Mouse (Mus musculus): ENCODE measurements around the gene Nxf1.

The Nxf1 gene

GRCm38 (mm10) chr19:8770567-8771270 lies 13.8 kb downstream of the Nxf1 start, which contains the start of gene Tmem223:
TSS of gene Tmem223 (plus strand) at chr19:8770996.
- DNase-seq (ENCODE audit: low read depth, low spot score) = no peak

- DNase-seq (ENCODE audit: low read depth, low spot score) = no peak
Observed at GRCm38 (mm10) chr19:8772996-8773395, 16.1 kb downstream of the Nxf1 start.

- peak; percentile 22 for DNase-seq (ENCODE audit: low read depth, low spot score)
Observed at GRCm38 (mm10) chr19:8773409-8773808, 16.5 kb downstream of the Nxf1 start.

GRCm38 (mm10) chr19:8774086-8774835 lies 17.4 kb downstream of the Nxf1 start, which contains the start of gene Tmem179b:
TSS of gene Tmem179b (minus strand) at chr19:8774467.
- DNase-seq (ENCODE audit: low read depth, low spot score) = peak; percentile 97

- peak; percentile 42 for DNase-seq (ENCODE audit: low read depth, low spot score)
Observed at GRCm38 (mm10) chr19:8774951-8775421, 18.1 kb downstream of the Nxf1 start.

GRCm38 (mm10) chr19:8786008-8786781 lies 29.3 kb downstream of the Nxf1 start, which contains the start of gene Taf6l:
TSS of gene Taf6l (minus strand) at chr19:8786417.
- peak; percentile 99 for DNase-seq (ENCODE audit: low read depth, low spot score)

- no peak for DNase-seq (ENCODE audit: low read depth, low spot score)
Observed at GRCm38 (mm10) chr19:8788521-8788920, 31.6 kb downstream of the Nxf1 start.

GRCm38 (mm10) chr19:8789171-8789570 lies 32.3 kb downstream of the Nxf1 start:
- no peak for DNase-seq (ENCODE audit: low read depth, low spot score)

- no peak for DNase-seq (ENCODE audit: low read depth, low spot score)
Observed at GRCm38 (mm10) chr19:8790171-8790570, 33.3 kb downstream of the Nxf1 start.

GRCm38 (mm10) chr19:8798264-8798946 lies 41.5 kb downstream of the Nxf1 start, which contains the start of gene Polr2g:
TSS of gene Polr2g (minus strand) at chr19:8798577.
- DNase-seq (ENCODE audit: low read depth, low spot score) = peak; percentile 98

- DNase-seq (ENCODE audit: low read depth, low spot score) = peak; percentile 54
Observed at GRCm38 (mm10) chr19:8798947-8799315, 42.1 kb downstream of the Nxf1 start.

- DNase-seq (ENCODE audit: low read depth, low spot score) = peak; percentile 100
Observed at GRCm38 (mm10) chr19:8802130-8802821, 45.4 kb downstream of the Nxf1 start, which contains the start of gene Zbtb3. TSS of gene Zbtb3 (plus strand) at chr19:8802555.

- DNase-seq (ENCODE audit: low read depth, low spot score) = peak; percentile 67
Observed at GRCm38 (mm10) chr19:8803204-8803780, 46.4 kb downstream of the Nxf1 start.

- DNase-seq (ENCODE audit: low read depth, low spot score) = peak; percentile 30
Observed at GRCm38 (mm10) chr19:8803879-8804660, 47.2 kb downstream of the Nxf1 start.

- DNase-seq (ENCODE audit: low read depth, low spot score) = no peak
Observed at GRCm38 (mm10) chr19:8806810-8807209, 49.9 kb downstream of the Nxf1 start.

GRCm38 (mm10) chr19:8815812-8816211 lies 58.9 kb downstream of the Nxf1 start:
- DNase-seq (ENCODE audit: low read depth, low spot score) = peak; percentile 33

- DNase-seq (ENCODE audit: low read depth, low spot score) = no peak
Observed at GRCm38 (mm10) chr19:8817001-8817400, 60.1 kb downstream of the Nxf1 start.

GRCm38 (mm10) chr19:8818301-8818798 lies 61.5 kb downstream of the Nxf1 start:
- DNase-seq (ENCODE audit: low read depth, low spot score) = peak; percentile 43
